Mouse (Mus musculus): ENCODE results near the gene Serpind1.

Serpind1 gene

GRCm38 (mm10) chr16:17346766-17347165 lies 15.6 kb downstream of the Serpind1 start:
- no peak for DNase-seq (ENCODE audit: low spot score in 2 of 2)

DNA sequence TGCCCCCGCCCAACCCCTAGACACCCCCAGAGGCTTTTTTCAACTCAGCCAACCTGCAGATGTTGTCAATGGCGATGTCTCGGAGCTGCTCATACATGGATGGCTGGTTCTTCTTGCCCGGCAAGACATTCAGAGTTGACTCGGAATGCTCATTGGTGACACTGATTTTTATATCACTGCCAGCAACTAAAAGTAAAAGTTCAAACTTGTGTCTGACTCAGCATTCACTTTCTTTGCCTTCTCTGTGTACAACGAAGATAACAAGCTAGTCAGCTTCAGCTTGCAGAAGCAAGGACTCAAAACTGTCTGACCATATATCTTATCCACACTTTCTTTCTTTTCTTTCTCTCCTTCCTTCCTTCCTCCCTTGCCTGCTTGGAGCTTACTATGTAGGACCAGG lies 24.9 kb downstream of the Serpind1 start:
- DNase-seq (ENCODE audit: low spot score in 2 of 2) = no peak

DNA sequence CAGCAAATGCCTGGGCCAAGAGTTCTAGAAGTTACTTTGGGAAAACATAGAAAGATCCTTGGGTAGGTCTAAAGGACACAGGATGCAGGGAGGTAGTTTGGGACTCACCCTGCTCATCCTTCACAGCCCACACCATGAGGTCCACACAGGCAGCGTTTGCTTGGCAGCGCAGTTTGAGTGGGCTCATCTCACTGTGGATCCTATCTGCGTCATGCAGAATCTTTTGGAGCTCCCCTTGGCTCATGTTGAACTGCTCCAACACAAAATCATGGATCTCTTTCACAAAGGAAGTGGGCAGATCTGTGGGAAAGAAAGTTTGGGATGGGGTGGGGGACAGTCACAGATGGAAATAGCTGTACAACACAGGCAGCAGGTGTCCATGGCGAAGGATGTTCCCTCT lies 27.6 kb downstream of the Serpind1 start:
- no peak for DNase-seq (ENCODE audit: low spot score in 2 of 2)

- DNase-seq (ENCODE audit: low spot score in 2 of 2) = no peak
Observed at GRCm38 (mm10) chr16:17382306-17382705, 51.1 kb downstream of the Serpind1 start.

GRCm38 (mm10) chr16:17383594-17384326 lies 52.6 kb downstream of the Serpind1 start:
- no peak for DNase-seq (ENCODE audit: low spot score in 2 of 2)

GRCm38 (mm10) chr16:17392784-17393183 lies 61.6 kb downstream of the Serpind1 start:
- DNase-seq (ENCODE audit: low spot score in 2 of 2) = no peak

All from spleen, postnatal 14 days (tissue).